Mouse (Mus musculus) hindbrain, embryonic 11.5 days (tissue): ENCODE measurements around the gene Chrm5. TPM values are rescaled to one million over a fixed set of nuclear protein-coding genes. Genes with fewer than 3 reads are reported as not detected.

Experiments used
- ATAC-seq: fragments of 200-750 bp; cut with Nextera tagmentation; 2 replicates; pipeline ENCODE4 v1.8.0; 2017; ENCODE audit warnings: mild to moderate bottlenecking, moderate TSS enrichment, moderate library complexity; ENCODE audit not compliant: low FRiP score
- DNase-seq: peaks from one replicate; pipeline ENCODE4 v3.0.0-alpha.2; 2015; ENCODE audit warnings: low spot score
- H3K27ac ChIP-seq: fragments of 300-500 bp; sonication (generic); 2 replicates; pipeline ENCODE4 v1.5.1; 2014; ENCODE audit warnings: mild to moderate bottlenecking, low read depth, low read length
- H3K27me3 ChIP-seq: fragments of 300-500 bp; sonication (generic); 2 replicates; pipeline ENCODE4 v1.6.1; 2014; ENCODE audit warnings: mild to moderate bottlenecking, low read length, moderate library complexity, mixed read lengths; ENCODE audit not compliant: control insufficient read depth, insufficient read depth
- H3K36me3 ChIP-seq: fragments of 300-500 bp; sonication (generic); 2 replicates; pipeline ENCODE4 v1.6.1; 2014; ENCODE audit warnings: mild to moderate bottlenecking, low read length, moderate library complexity, mixed read lengths; ENCODE audit not compliant: control insufficient read depth, insufficient read depth
- H3K4me1 ChIP-seq: fragments of 300-500 bp; sonication (generic); replicated peaks from 2 replicates; pipeline ENCODE4 v1.6.1; 2014; ENCODE audit warnings: low read length, mixed read lengths; ENCODE audit not compliant: control insufficient read depth, insufficient read depth
- H3K4me2 ChIP-seq: fragments of 300-500 bp; sonication (generic); replicated peaks from 2 replicates; pipeline ENCODE4 v1.6.1; 2014; ENCODE audit warnings: mild to moderate bottlenecking, low read depth, low read length
- H3K4me3 ChIP-seq: fragments of 300-500 bp; sonication (generic); 2 replicates; pipeline ENCODE4 v1.5.1; 2014; ENCODE audit warnings: low read depth, low read length
- H3K9ac ChIP-seq: fragments of 300-500 bp; sonication (generic); 2 replicates; pipeline ENCODE4 v1.6.1; 2014; ENCODE audit warnings: low read depth, low read length
- H3K9me3 ChIP-seq: fragments of 300-500 bp; sonication (generic); 2 replicates; pipeline ENCODE4 v1.6.1; 2016; ENCODE audit warnings: low read length; ENCODE audit not compliant: control insufficient read depth
- WGBS: fragments of 180-500 bp; shearing (Covaris S2); extraction: QIAGEN DNeasy Blood & Tissue Kit; methylation state at CpG from one replicate; pipeline ENCODE4 v1.1.7; 2014; 5-methylcytosine and 5-hydroxymethylcytosine counted together
- polyA plus RNA-seq: library from polyadenylated mRNA; unstranded; fragments of >200 nt; fragmentation: Nextera tagmentation; extraction: Ambion mirVana; gene quantifications from 2 replicates; pipeline ENCODE4 v1.2.1, GENCODE M21; 2014

The Chrm5 gene
- 0.08 and 0.17 TPM in 2 replicates for polyA plus RNA-seq

GRCm38 (mm10) chr2:112480669-112481068, at the start of gene Chrm5:
TSS of gene Chrm5 (minus strand) at chr2:112480769.
- Histone ChIP-seq H3K4me3 (no peak within 1 kb of the TSS), H3K4me1 (no peaks in the 10 kb centered on the region), H3K27me3 (no peaks in the 10 kb centered on the region), H3K9ac (no peak within 1 kb of the TSS), H3K4me2 (no peak within 1 kb of the TSS), H3K36me3 (no peaks in the 10 kb centered on the region), H3K9me3 (no peaks in the 10 kb centered on the region), H3K27ac (no peak within 1 kb of the TSS)
- no peak for ATAC-seq
- 91% methylated on average over 5 of the region's 5 CpGs for WGBS
- no peak for DNase-seq

DNA sequence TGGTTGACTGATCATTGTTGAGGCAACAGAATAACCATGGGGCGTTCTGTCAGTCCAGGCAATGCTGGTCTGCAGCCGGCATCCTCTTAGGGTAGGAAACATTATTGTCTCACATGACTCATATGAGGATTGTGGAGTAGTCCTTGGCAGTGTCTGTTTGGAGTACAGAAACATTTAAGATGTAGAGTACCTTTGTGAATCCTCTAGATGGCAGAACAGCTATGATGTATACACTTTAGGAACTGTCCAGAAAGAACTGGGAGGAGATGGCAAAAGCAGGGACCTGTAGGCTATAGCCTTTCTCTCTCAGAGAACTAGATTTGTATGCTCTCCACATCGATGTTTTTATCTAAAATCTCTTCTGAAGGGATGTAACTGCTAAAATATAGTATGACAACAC, 46.4 kb upstream of the Chrm5 start:
- Histone ChIP-seq H3K27ac (no peak overlapping the region), H3K4me1 (no peaks in the 10 kb centered on the region), H3K4me2 (no peak overlapping the region), H3K27me3 (no peaks in the 10 kb centered on the region), H3K4me3 (no peak overlapping the region), H3K9ac (no peak overlapping the region), H3K36me3 (no peaks in the 10 kb centered on the region), H3K9me3 (no peaks in the 10 kb centered on the region)
- ATAC-seq, result no peak
- no peak for DNase-seq
- 91% methylated on average over 3 of the region's 3 CpGs for WGBS

DNA sequence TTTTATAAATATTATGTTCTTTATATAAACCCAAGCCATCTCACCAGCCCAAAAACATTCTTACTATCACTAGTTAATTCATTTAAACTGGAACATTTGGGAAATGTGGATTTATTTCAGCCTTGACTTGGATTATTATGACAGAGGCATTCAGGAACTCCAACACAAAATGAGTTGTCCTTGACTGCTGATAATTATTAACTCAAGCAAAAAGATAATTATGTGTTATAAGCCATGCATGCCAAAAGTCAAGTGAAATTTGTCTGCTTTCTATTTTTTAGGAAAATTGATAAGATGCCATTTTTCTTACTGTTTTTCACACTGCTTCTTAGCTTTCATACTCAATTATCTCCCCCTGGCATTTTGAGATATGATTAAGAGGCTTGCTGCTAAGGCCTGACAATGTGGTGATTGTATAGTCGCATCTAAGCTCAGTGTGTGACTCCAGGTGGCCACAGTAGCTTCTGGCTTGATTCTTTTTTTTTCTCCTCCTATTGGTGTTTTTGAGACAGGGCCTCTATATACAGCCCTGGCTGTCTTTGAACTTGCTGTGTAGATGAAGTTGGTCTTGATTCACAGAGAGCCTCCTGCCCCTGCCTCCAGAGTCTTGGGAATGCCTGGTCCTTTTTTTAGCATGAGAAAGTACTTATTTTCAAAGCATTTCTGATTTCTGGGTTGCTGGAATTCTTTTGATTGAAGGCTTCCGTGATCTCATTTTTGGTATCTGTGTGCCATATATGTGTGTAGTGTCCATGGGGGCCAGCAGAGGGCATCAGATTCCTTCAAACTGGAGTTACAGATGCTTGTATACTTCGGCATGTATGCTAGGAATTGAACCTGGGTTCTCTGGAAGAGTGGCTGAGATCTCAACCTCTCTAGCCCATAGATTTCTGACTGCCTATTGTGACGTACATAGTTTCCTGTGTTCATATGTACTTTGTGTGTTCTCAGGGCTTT, 40.2 kb upstream of the Chrm5 start:
- no peak overlapping the region for H3K27ac ChIP-seq
- 91% methylated on average over 4 of the region's 4 CpGs for WGBS
- ATAC-seq (no peak), DNase-seq (no peak)
- H3K36me3 ChIP-seq, result no peaks in the 10 kb centered on the region
- no peaks in the 10 kb centered on the region for H3K4me1 ChIP-seq
- H3K9me3 ChIP-seq, result no peaks in the 10 kb centered on the region
- H3K9ac ChIP-seq, result no peak overlapping the region
- no peak overlapping the region for H3K4me3 ChIP-seq
- no peaks in the 10 kb centered on the region for H3K27me3 ChIP-seq
- H3K4me2 ChIP-seq, result no peak overlapping the region

DNA sequence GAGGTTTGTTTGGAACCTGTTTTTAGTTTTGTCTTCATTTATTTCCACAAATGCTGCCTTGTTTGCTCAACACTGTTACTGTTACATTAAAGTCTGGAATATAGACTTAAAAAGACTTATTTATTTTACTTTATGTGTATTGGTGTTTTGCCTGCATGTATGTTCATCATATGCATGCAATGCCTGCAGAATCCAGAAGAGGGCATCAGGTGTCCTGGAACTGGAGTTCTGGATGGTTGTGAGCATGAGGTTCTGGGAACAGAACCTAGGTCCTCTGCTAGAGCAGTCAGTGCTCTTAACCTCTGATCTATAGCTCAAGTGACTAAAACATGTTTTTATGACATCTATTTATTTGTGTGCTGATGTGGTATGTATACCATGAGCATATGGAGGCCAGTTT, 38.0 kb upstream of the Chrm5 start:
- no peak overlapping the region for H3K4me2 ChIP-seq
- H3K36me3 ChIP-seq, result no peaks in the 10 kb centered on the region
- H3K9me3 ChIP-seq, result no peaks in the 10 kb centered on the region
- DNase-seq (no peak), ATAC-seq (no peak)
- no peak overlapping the region for H3K4me3 ChIP-seq
- no peak overlapping the region for H3K9ac ChIP-seq
- H3K27me3 ChIP-seq, result no peaks in the 10 kb centered on the region
- no peak overlapping the region for H3K27ac ChIP-seq
- no peaks in the 10 kb centered on the region for H3K4me1 ChIP-seq

GRCm38 (mm10) chr2:112517218-112517617, 36.6 kb upstream of the Chrm5 start:
- no peaks in the 10 kb centered on the region for H3K36me3 ChIP-seq
- no peaks in the 10 kb centered on the region for H3K27me3 ChIP-seq
- no peaks in the 10 kb centered on the region for H3K4me1 ChIP-seq
- H3K4me3 ChIP-seq, result no peak overlapping the region
- ATAC-seq, result no peak
- 93% methylated on average over 3 of the region's 3 CpGs for WGBS
- H3K4me2 ChIP-seq, result no peak overlapping the region
- no peaks in the 10 kb centered on the region for H3K9me3 ChIP-seq
- no peak overlapping the region for H3K27ac ChIP-seq
- H3K9ac ChIP-seq, result no peak overlapping the region
- no peak for DNase-seq

DNA sequence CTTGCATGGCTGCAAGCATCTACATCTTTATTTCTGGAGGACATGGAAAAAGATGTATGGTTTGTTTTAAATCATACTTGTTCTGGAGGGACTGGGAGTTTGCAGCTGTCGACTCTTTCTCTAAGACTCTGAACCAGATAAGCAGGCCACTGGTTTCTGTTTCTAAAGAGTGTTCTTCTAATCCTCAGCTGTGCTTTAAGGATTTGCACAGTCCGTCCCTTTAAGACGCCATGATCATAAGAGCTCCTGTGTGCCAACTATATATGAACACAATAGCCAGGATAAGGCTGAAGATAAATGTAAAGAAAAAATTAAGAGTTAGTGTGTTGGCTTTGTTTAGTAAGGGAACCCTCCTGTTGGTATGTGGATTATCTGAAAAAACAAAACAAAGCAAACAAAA, 36.2 kb upstream of the Chrm5 start:
- H3K9ac ChIP-seq, result no peak overlapping the region
- no peak overlapping the region for H3K4me3 ChIP-seq
- no peaks in the 10 kb centered on the region for H3K9me3 ChIP-seq
- no peaks in the 10 kb centered on the region for H3K4me1 ChIP-seq
- DNase-seq (no peak), ATAC-seq (no peak)
- H3K27ac ChIP-seq, result no peak overlapping the region
- 96% methylated on average over 3 of the region's 3 CpGs for WGBS
- H3K4me2 ChIP-seq, result no peak overlapping the region
- no peaks in the 10 kb centered on the region for H3K27me3 ChIP-seq
- H3K36me3 ChIP-seq, result no peaks in the 10 kb centered on the region

- no peaks in the 10 kb centered on the region for H3K27me3 ChIP-seq
- H3K36me3 ChIP-seq, result no peaks in the 10 kb centered on the region
- no peak overlapping the region for H3K9ac ChIP-seq
- H3K4me3 ChIP-seq, result no peak overlapping the region
- DNase-seq, result no peak
- no peaks in the 10 kb centered on the region for H3K4me1 ChIP-seq
- no peak overlapping the region for H3K4me2 ChIP-seq
- H3K27ac ChIP-seq, result no peak overlapping the region
- WGBS, result 90% methylated on average over 1 of the region's 1 CpGs
- no peak for ATAC-seq
- no peaks in the 10 kb centered on the region for H3K9me3 ChIP-seq
These were observed 32.5 kb upstream of the Chrm5 start for GRCm38 (mm10) chr2:112513036-112513435.

- 80% methylated on average over 4 of the region's 4 CpGs for WGBS
- Histone ChIP-seq H3K4me2 (no peak overlapping the region), H3K27ac (no peak overlapping the region), H3K4me1 (no peaks in the 10 kb centered on the region), H3K9me3 (no peaks in the 10 kb centered on the region), H3K4me3 (no peak overlapping the region), H3K36me3 (no peaks in the 10 kb centered on the region), H3K27me3 (no peaks in the 10 kb centered on the region), H3K9ac (no peak overlapping the region)
- DNase-seq (no peak), ATAC-seq (no peak)
These were observed 29.6 kb upstream of the Chrm5 start for GRCm38 (mm10) chr2:112510140-112510539.

GRCm38 (mm10) chr2:112507444-112507843, 26.9 kb upstream of the Chrm5 start:
- Histone ChIP-seq H3K4me2 (no peak overlapping the region), H3K27me3 (no peaks in the 10 kb centered on the region), H3K27ac (no peak overlapping the region), H3K9me3 (no peaks in the 10 kb centered on the region), H3K9ac (no peak overlapping the region), H3K4me3 (no peak overlapping the region), H3K4me1 (no peaks in the 10 kb centered on the region), H3K36me3 (no peaks in the 10 kb centered on the region)
- ATAC-seq (no peak), DNase-seq (no peak)
- 95% methylated on average over 1 of the region's 1 CpGs for WGBS
